Mouse (Mus musculus): ENCODE measurements around the gene 4930568D16Rik. TPM values are rescaled to one million over a fixed set of nuclear protein-coding genes. Genes with fewer than 3 reads are reported as not detected.

4930568D16Rik gene
- total RNA-seq (2021), result not detected
- long read RNA-seq, experiment 1, result 0 reads
- long read RNA-seq, experiment 2, result 0 reads

- no peak for DNase-seq (ENCODE audit: low spot score in 2 of 2)
Observed at GRCm38 (mm10) chr2:35367629-35368028, at the start of gene 4930568D16Rik. Gene 4930568D16Rik (minus strand): TSS chr2:35367729.

DNA sequence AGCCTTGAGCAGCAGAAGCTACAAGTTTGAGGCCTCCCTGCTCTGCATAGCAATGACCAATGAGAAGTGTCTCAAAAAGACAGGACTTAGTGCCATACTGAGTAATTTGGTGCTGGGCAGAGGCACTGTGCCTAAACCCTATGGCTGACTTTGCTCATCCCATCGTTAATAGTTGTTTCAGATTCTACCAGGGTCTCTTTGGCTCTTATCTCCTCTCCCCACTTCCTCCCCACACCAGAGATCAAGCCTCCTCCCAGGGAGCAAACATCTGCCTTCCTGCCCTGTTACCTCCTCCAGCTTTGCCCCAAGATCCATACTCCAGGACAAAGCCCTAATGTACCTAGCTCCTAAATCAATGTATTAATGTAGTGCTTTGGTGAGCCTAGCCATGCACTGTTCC, 49.7 kb upstream of the 4930568D16Rik start:
- DNase-seq (ENCODE audit: low spot score in 2 of 2), result no peak

GRCm38 (mm10) chr2:35416473-35416872, 48.9 kb upstream of the 4930568D16Rik start:
- no peak for DNase-seq (ENCODE audit: low spot score in 2 of 2)

- no peak for DNase-seq (ENCODE audit: low spot score in 2 of 2)
Observed at GRCm38 (mm10) chr2:35412810-35413209, 45.3 kb upstream of the 4930568D16Rik start.

- no peak for DNase-seq (ENCODE audit: low spot score in 2 of 2)
Observed at GRCm38 (mm10) chr2:35412246-35412645, 44.7 kb upstream of the 4930568D16Rik start.

GRCm38 (mm10) chr2:35411640-35412190, 44.2 kb upstream of the 4930568D16Rik start:
- no peak for DNase-seq (ENCODE audit: low spot score in 2 of 2)

- no peak for DNase-seq (ENCODE audit: low spot score in 2 of 2)
Observed at GRCm38 (mm10) chr2:35409466-35409865, 41.9 kb upstream of the 4930568D16Rik start.

- DNase-seq (ENCODE audit: low spot score in 2 of 2), result no peak
Observed at GRCm38 (mm10) chr2:35408409-35409110, 41.0 kb upstream of the 4930568D16Rik start.

DNA sequence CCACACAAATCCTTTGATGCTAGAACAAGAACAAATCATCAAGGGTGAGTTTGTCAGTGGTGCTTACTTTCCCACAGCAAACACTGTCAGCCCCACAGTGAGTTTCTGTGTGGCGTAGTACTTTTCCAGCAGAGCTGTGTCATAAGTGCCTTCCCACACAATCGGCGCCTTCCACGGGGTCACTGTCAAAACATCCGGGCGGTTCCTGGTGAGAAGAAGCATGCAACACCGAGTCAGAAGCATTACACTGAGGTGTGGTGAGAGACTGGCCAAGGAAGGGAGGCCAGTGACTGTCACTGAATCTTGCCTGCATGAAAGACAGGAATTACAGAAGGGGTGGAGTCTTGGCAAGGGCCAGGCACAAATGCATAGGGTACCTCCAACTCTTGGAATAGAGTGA, 40.3 kb upstream of the 4930568D16Rik start:
- DNase-seq (ENCODE audit: low spot score in 2 of 2), result no peak

DNA sequence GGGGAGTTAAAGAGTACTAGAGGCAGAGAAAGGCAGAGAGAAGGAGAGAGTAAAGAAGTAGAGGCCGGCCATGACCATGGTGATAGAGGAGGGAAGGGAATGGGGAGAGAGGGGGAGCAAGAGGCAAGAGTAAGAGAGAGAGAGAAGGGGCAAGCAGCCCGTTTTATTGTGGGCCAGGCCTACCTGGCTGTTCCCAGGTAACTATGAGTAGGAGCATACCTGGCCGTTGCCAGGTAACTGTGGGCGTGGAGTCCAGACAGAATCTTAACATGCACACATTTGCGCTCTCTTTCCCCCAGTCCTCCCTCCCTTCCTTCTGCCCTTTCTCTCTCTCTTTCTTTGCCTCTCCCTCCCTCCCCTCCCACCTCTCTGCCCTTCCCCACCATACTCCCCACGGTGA, 39.7 kb upstream of the 4930568D16Rik start:
- no peak for DNase-seq (ENCODE audit: low spot score in 2 of 2)

- no peak for DNase-seq (ENCODE audit: low spot score in 2 of 2)
Observed at GRCm38 (mm10) chr2:35406611-35407010, 39.1 kb upstream of the 4930568D16Rik start.

GRCm38 (mm10) chr2:35402391-35402790, 34.9 kb upstream of the 4930568D16Rik start:
- no peak for DNase-seq (ENCODE audit: low spot score in 2 of 2)

- DNase-seq (ENCODE audit: low spot score in 2 of 2), result no peak
Observed at GRCm38 (mm10) chr2:35400739-35401138, 33.2 kb upstream of the 4930568D16Rik start.

DNA sequence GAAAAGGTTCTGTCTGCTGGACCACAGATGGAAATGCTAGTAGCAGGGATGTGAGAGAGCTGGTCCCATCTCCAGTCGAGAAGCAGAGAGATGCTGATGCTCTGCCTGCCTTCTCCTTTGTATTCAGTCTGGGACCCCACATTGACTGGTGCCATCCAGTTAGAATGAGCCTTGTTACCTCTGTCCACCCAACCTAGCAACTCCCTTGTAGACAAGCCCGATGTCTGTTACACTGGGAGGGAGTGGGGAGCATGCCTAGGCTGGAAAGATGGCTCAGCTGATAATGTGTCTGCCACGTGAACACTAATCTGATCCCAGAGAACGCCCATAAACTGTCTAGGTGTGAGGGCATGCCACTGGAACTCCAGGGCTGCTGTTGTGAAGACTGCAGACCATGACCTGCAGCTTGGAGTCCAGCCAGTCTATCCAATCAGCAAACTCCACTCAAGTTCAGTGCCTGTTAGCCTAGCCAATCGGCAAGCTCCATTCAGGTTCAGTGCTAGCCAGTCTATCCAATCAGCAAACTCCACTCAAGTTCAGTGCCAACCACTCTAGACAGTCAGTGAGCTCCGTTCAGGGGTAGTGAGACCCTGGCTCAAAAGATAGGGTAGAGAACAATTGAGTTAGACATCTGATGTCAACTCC, 30.8 kb upstream of the 4930568D16Rik start:
- no peak for DNase-seq (ENCODE audit: low spot score in 2 of 2)

GRCm38 (mm10) chr2:35397590-35398173, 30.2 kb upstream of the 4930568D16Rik start:
- peak; percentile 73 to 84 for DNase-seq (ENCODE audit: low spot score in 2 of 2)

DNA sequence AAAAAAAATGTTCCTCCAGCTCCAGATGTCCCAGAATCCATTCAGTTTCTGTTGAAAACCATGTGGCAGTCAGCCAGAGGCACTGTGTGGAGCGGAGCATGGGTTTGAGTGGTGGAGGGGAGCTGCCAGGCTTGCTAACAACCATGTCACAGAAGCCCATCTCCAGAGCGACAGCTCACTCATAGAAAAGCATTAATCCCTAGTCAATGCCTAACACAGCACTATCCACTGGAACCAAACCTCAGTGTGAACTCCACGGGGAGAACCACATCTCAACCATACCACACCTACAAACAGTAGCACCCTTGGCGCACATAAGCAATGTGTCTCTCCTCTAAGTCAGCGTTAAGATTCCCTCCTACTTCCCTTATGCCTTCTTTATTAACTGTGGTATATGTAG, 29.6 kb upstream of the 4930568D16Rik start, which contains the start of gene 4930402F06Rik:
Gene 4930402F06Rik (minus strand): TSS at position 80 of the 400 bp plus-strand sequence.
- DNase-seq (ENCODE audit: low spot score in 2 of 2), result peak; percentile 32 to 42

GRCm38 (mm10) chr2:35385441-35385871, 17.9 kb upstream of the 4930568D16Rik start:
- no peak for DNase-seq (ENCODE audit: low spot score in 2 of 2)

GRCm38 (mm10) chr2:35379306-35379705, 11.8 kb upstream of the 4930568D16Rik start:
- no peak for DNase-seq (ENCODE audit: low spot score in 2 of 2)

- DNase-seq (ENCODE audit: low spot score in 2 of 2), result no peak
Observed at GRCm38 (mm10) chr2:35377600-35377999, 10.1 kb upstream of the 4930568D16Rik start.

DNA sequence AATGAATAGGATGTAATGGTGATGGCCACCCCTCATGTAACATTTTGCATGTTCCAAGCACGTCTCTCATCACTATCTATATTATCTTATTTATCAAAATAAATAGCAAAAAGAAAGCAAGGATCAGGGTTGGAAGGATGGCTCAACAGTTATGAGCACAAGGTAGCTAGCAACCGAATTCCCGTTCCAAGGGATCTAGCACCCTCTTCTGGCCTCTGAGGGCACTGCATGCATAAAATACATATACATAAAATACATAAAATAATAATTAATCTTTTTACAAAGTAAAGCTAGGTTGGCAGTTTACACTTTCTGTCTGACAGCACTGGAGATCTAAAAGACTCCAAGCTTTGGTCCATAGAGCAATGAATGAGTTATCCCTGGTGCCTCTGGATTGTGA, 5.5 kb upstream of the 4930568D16Rik start:
- DNase-seq (ENCODE audit: low spot score in 2 of 2), result peak in 1 of 2 experiments; percentile 19

- no peak for DNase-seq (ENCODE audit: low spot score in 2 of 2)
Observed at GRCm38 (mm10) chr2:35370686-35371085, 3.2 kb upstream of the 4930568D16Rik start.

DNA sequence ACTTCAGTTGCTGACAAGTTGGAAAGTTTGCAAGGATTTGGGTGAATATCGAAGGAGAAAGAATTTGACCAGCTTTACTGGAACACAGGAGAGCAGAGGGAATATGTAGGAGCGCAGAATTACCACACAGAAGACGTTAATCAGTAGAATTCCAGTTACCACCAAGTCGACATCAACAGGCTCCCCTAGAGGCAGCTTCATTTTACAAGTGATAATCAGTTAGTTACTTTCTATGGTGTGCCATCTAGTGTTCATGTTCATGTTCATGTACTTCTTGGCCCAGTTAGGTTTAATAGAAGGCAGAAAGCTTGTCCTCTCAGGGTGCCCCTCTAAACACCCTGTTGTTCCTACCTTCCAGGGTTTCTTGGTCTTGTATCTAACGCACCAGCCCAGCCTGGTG, 18.3 kb downstream of the 4930568D16Rik start:
- DNase-seq (ENCODE audit: low spot score in 2 of 2), result peak in 1 of 2 experiments; percentile 34

Measured in layer of hippocampus, postnatal 14 days (tissue).